Mouse (Mus musculus): ENCODE results near the gene Pcbp2. TPM values are rescaled to one million over a fixed set of nuclear protein-coding genes. Genes with fewer than 3 reads are reported as not detected.

The Pcbp2 gene
- polyA plus RNA-seq, 1 experiment from 2014 or later: 302 TPM

- no peak overlapping the region for H3K4me2 ChIP-seq (replicated peaks; ENCODE audit: low read depth, low read length)
- ATAC-seq (ENCODE audit: insufficient number of reproducible peaks, insufficient read depth, low FRiP score, low read depth): no peak
- H3K27ac ChIP-seq (ENCODE audit: low read length): no peak overlapping the region
- no peak overlapping the region for H3K9ac ChIP-seq (replicated peaks; ENCODE audit: low read depth, low read length)
- 77% methylated on average over 9 of the region's 9 CpGs for WGBS
- H3K36me3 ChIP-seq (ENCODE audit: control insufficient read depth, insufficient read depth, low read length): peaks cover 48% of the 10 kb centered on the region
- no peaks in the 10 kb centered on the region for H3K27me3 ChIP-seq (ENCODE audit: control insufficient read depth, insufficient read depth, low read length)
- no peaks in the 10 kb centered on the region for H3K9me3 ChIP-seq (ENCODE audit: control insufficient read depth, low read depth, low read length)
- no peak overlapping the region for H3K4me3 ChIP-seq (ENCODE audit: low read depth, low read length)
- H3K4me1 ChIP-seq (ENCODE audit: control insufficient read depth, insufficient read depth, low read length): peaks cover 8% of the 10 kb centered on the region; the same call in 1 of the 2 replicates
These were observed 35.6 kb downstream of the Pcbp2 start for GRCm38 (mm10) chr15:102505770-102506463.

- Histone ChIP-seq H3K4me3 (ENCODE audit: low read depth, low read length) (no peak overlapping the region), H3K9me3 (ENCODE audit: control insufficient read depth, low read depth, low read length) (no peaks in the 10 kb centered on the region), H3K9ac (replicated peaks; ENCODE audit: low read depth, low read length) (no peak overlapping the region), H3K27me3 (ENCODE audit: control insufficient read depth, insufficient read depth, low read length) (no peaks in the 10 kb centered on the region), H3K4me2 (replicated peaks; ENCODE audit: low read depth, low read length) (no peak overlapping the region), H3K27ac (ENCODE audit: low read length) (no peak overlapping the region), H3K4me1 (ENCODE audit: control insufficient read depth, insufficient read depth, low read length) (peaks cover 13% of the 10 kb centered on the region), H3K36me3 (ENCODE audit: control insufficient read depth, insufficient read depth, low read length) (peaks cover 43% of the 10 kb centered on the region)
- WGBS: 50% methylated on average over 2 of the region's 2 CpGs
- no peak for ATAC-seq (ENCODE audit: insufficient number of reproducible peaks, insufficient read depth, low FRiP score, low read depth)
These were observed 36.1 kb downstream of the Pcbp2 start for GRCm38 (mm10) chr15:102506464-102506830.

- H3K9ac ChIP-seq (replicated peaks; ENCODE audit: low read depth, low read length): no peak overlapping the region
- no peaks in the 10 kb centered on the region for H3K27me3 ChIP-seq (ENCODE audit: control insufficient read depth, insufficient read depth, low read length)
- peaks cover 17% of the 10 kb centered on the region for H3K4me1 ChIP-seq (ENCODE audit: control insufficient read depth, insufficient read depth, low read length)
- 92% methylated on average over 1 of the region's 1 CpGs for whole genome bisulfite sequencing
- no peak overlapping the region for H3K27ac ChIP-seq (ENCODE audit: low read length)
- no peaks in the 10 kb centered on the region for H3K9me3 ChIP-seq (ENCODE audit: control insufficient read depth, low read depth, low read length)
- no peak overlapping the region for H3K4me3 ChIP-seq (ENCODE audit: low read depth, low read length)
- H3K36me3 ChIP-seq (ENCODE audit: control insufficient read depth, insufficient read depth, low read length): peaks cover 39% of the 10 kb centered on the region
- no peak overlapping the region for H3K4me2 ChIP-seq (replicated peaks; ENCODE audit: low read depth, low read length)
- ATAC-seq (ENCODE audit: insufficient number of reproducible peaks, insufficient read depth, low FRiP score, low read depth): no peak
These were observed 36.5 kb downstream of the Pcbp2 start for GRCm38 (mm10) chr15:102506864-102507263.

- H3K4me2 ChIP-seq (replicated peaks; ENCODE audit: low read depth, low read length): no peak overlapping the region
- H3K4me3 ChIP-seq (ENCODE audit: low read depth, low read length): no peak overlapping the region
- no peaks in the 10 kb centered on the region for H3K27me3 ChIP-seq (ENCODE audit: control insufficient read depth, insufficient read depth, low read length)
- H3K27ac ChIP-seq (ENCODE audit: low read length): no peak overlapping the region
- H3K9ac ChIP-seq (replicated peaks; ENCODE audit: low read depth, low read length): no peak overlapping the region
- peaks cover 24% of the 10 kb centered on the region for H3K4me1 ChIP-seq (ENCODE audit: control insufficient read depth, insufficient read depth, low read length)
- peaks cover 32% of the 10 kb centered on the region for H3K36me3 ChIP-seq (ENCODE audit: control insufficient read depth, insufficient read depth, low read length)
- no peaks in the 10 kb centered on the region for H3K9me3 ChIP-seq (ENCODE audit: control insufficient read depth, low read depth, low read length)
- no peak for ATAC-seq (ENCODE audit: insufficient number of reproducible peaks, insufficient read depth, low FRiP score, low read depth)
These were observed 37.2 kb downstream of the Pcbp2 start for GRCm38 (mm10) chr15:102507561-102507960.

GRCm38 (mm10) chr15:102508336-102508735, 38.0 kb downstream of the Pcbp2 start:
- 80% methylated on average over 3 of the region's 3 CpGs for WGBS
- Histone ChIP-seq H3K9me3 (ENCODE audit: control insufficient read depth, low read depth, low read length) (no peaks in the 10 kb centered on the region), H3K27ac (ENCODE audit: low read length) (no peak overlapping the region), H3K36me3 (ENCODE audit: control insufficient read depth, insufficient read depth, low read length) (peaks cover 24% of the 10 kb centered on the region), H3K27me3 (ENCODE audit: control insufficient read depth, insufficient read depth, low read length) (no peaks in the 10 kb centered on the region), H3K4me1 (ENCODE audit: control insufficient read depth, insufficient read depth, low read length) (peaks cover 24% of the 10 kb centered on the region), H3K4me3 (ENCODE audit: low read depth, low read length) (no peak overlapping the region), H3K9ac (replicated peaks; ENCODE audit: low read depth, low read length) (no peak overlapping the region), H3K4me2 (replicated peaks; ENCODE audit: low read depth, low read length) (no peak overlapping the region)
- ATAC-seq (ENCODE audit: insufficient number of reproducible peaks, insufficient read depth, low FRiP score, low read depth): no peak

GRCm38 (mm10) chr15:102510110-102510509, 39.8 kb downstream of the Pcbp2 start:
- Histone ChIP-seq H3K27me3 (ENCODE audit: control insufficient read depth, insufficient read depth, low read length) (no peaks in the 10 kb centered on the region), H3K27ac (ENCODE audit: low read length) (peak overlapping the region; percentile 84; the same call in 1 of the 2 replicates), H3K36me3 (ENCODE audit: control insufficient read depth, insufficient read depth, low read length) (peaks cover 8% of the 10 kb centered on the region), H3K4me2 (replicated peaks; ENCODE audit: low read depth, low read length) (peak overlapping the region; percentile 86), H3K4me3 (ENCODE audit: low read depth, low read length) (peak overlapping the region; percentile 58), H3K4me1 (ENCODE audit: control insufficient read depth, insufficient read depth, low read length) (peaks cover 24% of the 10 kb centered on the region), H3K9me3 (ENCODE audit: control insufficient read depth, low read depth, low read length) (no peaks in the 10 kb centered on the region), H3K9ac (replicated peaks; ENCODE audit: low read depth, low read length) (peak overlapping the region; percentile 52)
- WGBS: 4% methylated on average over 9 of the region's 9 CpGs
- ATAC-seq (ENCODE audit: insufficient number of reproducible peaks, insufficient read depth, low FRiP score, low read depth): peak; percentile 54; the same call in 1 of the 2 replicates

- peak; percentile 96 for ATAC-seq (ENCODE audit: insufficient number of reproducible peaks, insufficient read depth, low FRiP score, low read depth)
- peaks cover 27% of the 10 kb centered on the region for H3K4me1 ChIP-seq (ENCODE audit: control insufficient read depth, insufficient read depth, low read length)
These were observed 40.4 kb downstream of the Pcbp2 start for GRCm38 (mm10) chr15:102510590-102511284.

GRCm38 (mm10) chr15:102511285-102511833, 41.0 kb downstream of the Pcbp2 start:
- peak overlapping the region; percentile 86 for H3K4me2 ChIP-seq (replicated peaks; ENCODE audit: low read depth, low read length)
- WGBS: 12% methylated on average over 6 of the region's 6 CpGs
- H3K9me3 ChIP-seq (ENCODE audit: control insufficient read depth, low read depth, low read length): no peaks in the 10 kb centered on the region
- no peak overlapping the region for H3K9ac ChIP-seq (replicated peaks; ENCODE audit: low read depth, low read length)
- peaks cover 4% of the 10 kb centered on the region; the same call in 1 of the 2 replicates for H3K36me3 ChIP-seq (ENCODE audit: control insufficient read depth, insufficient read depth, low read length)
- ATAC-seq (ENCODE audit: insufficient number of reproducible peaks, insufficient read depth, low FRiP score, low read depth): no peak
- peak overlapping the region; percentile 64 for H3K27ac ChIP-seq (ENCODE audit: low read length)
- peaks cover 28% of the 10 kb centered on the region for H3K4me1 ChIP-seq (ENCODE audit: control insufficient read depth, insufficient read depth, low read length)
- no peaks in the 10 kb centered on the region for H3K27me3 ChIP-seq (ENCODE audit: control insufficient read depth, insufficient read depth, low read length)
- no peak overlapping the region for H3K4me3 ChIP-seq (ENCODE audit: low read depth, low read length)

More at GRCm38 (mm10) chr15:102510590-102511284, 40.4 kb downstream of the Pcbp2 start:
- Histone ChIP-seq H3K9me3 (ENCODE audit: control insufficient read depth, low read depth, low read length) (no peaks in the 10 kb centered on the region), H3K27ac (ENCODE audit: low read length) (peak overlapping the region; percentile 84), H3K9ac (replicated peaks; ENCODE audit: low read depth, low read length) (peak overlapping the region; percentile 52), H3K4me2 (replicated peaks; ENCODE audit: low read depth, low read length) (peak overlapping the region; percentile 86), H3K4me3 (ENCODE audit: low read depth, low read length) (peak overlapping the region; percentile 58), H3K27me3 (ENCODE audit: control insufficient read depth, insufficient read depth, low read length) (no peaks in the 10 kb centered on the region), H3K36me3 (ENCODE audit: control insufficient read depth, insufficient read depth, low read length) (peaks cover 6% of the 10 kb centered on the region; the same call in 1 of the 2 replicates)
- WGBS: 2% methylated on average over 34 of the region's 34 CpGs
